Mouse (Mus musculus): ENCODE data around the gene Dok7. TPM values are rescaled to one million over a fixed set of nuclear protein-coding genes. Genes with fewer than 3 reads are reported as not detected.

Dok7 gene
- polyA plus RNA-seq, 1 experiment: not detected

GRCm38 (mm10) chr5:35135903-35136302 lies 79.3 kb downstream of the Dok7 start:
- WGBS: 82% methylated on average over 5 of the region's 5 CpGs
- no peak overlapping the region for H3K27ac ChIP-seq (ENCODE audit: insufficient read depth, low read depth, low read length)
- H3K4me3 ChIP-seq (ENCODE audit: insufficient read depth, low read depth, low read length): no peak overlapping the region
- no peak for TF ChIP-seq CTCF (IDR thresholded peaks at IDR 0.05; ENCODE audit: insufficient read depth, low read depth, low read length)
- TF ChIP-seq POLR2A (IDR thresholded peaks at IDR 0.05; ENCODE audit: insufficient read depth, low read depth, low read length): no peak
- peaks cover 18% of the 10 kb centered on the region for H3K4me1 ChIP-seq (ENCODE audit: control insufficient read depth, insufficient read depth, low read length)

Other genes starting within 250 kb of the Dok7 start
- gene Msantd1, start 148.8 kb upstream of the Dok7 start, polyA plus RNA-seq (2012; ENCODE audit: insufficient read depth, insufficient read length, low replicate concordance, missing spikeins): not detected in 2 replicates
- 90.7 TPM in 1 of 2 replicates, not detected in the other for gene Rgs12, start 107.3 kb upstream of the Dok7 start, polyA plus RNA-seq (2012; ENCODE audit: insufficient read depth, insufficient read length, low replicate concordance, missing spikeins)
- not detected in 2 replicates for gene Hgfac, start 15.3 kb upstream of the Dok7 start, polyA plus RNA-seq (2012; ENCODE audit: insufficient read depth, insufficient read length, low replicate concordance, missing spikeins)
- gene Lrpap1, start 49.0 kb downstream of the Dok7 start, polyA plus RNA-seq (2012; ENCODE audit: insufficient read depth, insufficient read length, low replicate concordance, missing spikeins): not detected in 2 replicates
- gene Adra2c, start 221.6 kb downstream of the Dok7 start, polyA plus RNA-seq (2012; ENCODE audit: insufficient read depth, insufficient read length, low replicate concordance, missing spikeins): not detected in 2 replicates